In genomic region chr2:148874617-148875334, GRCm38 (mm10) we compare ENCODE assay signal across 8 mouse cellular contexts. TPM values are rescaled to one million over a fixed set of nuclear protein-coding genes. Genes with fewer than 3 reads are reported as not detected.
DNase-seq lines count a peak whose midpoint lies in the region; ATAC-seq and TF ChIP-seq lines count a peak whose summit lies in the region.

No protein-coding gene starts in this region.

- peak overlapping the region; percentile 89 for H3K9ac ChIP-seq in forebrain, embryonic 13.5 days
- H3K9ac ChIP-seq in intestine, embryonic 16.5 days (ENCODE audit: low read depth, low read length): peak overlapping the region; percentile 89
- peak overlapping the region; percentile 95 for H3K9ac ChIP-seq in lung, embryonic 15.5 days

- peaks cover 30% of the 10 kb centered on the region for H3K36me3 ChIP-seq in forebrain, embryonic 13.5 days (ENCODE audit: poor library complexity, severe bottlenecking)
- peaks cover 7% of the 10 kb centered on the region; the same call in 1 of the 2 replicates for H3K36me3 ChIP-seq in intestine, embryonic 16.5 days (ENCODE audit: control insufficient read depth, insufficient read depth, low read length)
- H3K36me3 ChIP-seq in lung, embryonic 15.5 days: peaks cover 21% of the 10 kb centered on the region

- H3K4me3 ChIP-seq in layer of hippocampus, adult 2 months: peak overlapping the region; percentile 95
- H3K4me3 ChIP-seq in forebrain, embryonic 13.5 days: peak overlapping the region; percentile 90
- peak overlapping the region; percentile 90 for H3K4me3 ChIP-seq in intestine, embryonic 16.5 days (ENCODE audit: low read length)
- peak overlapping the region; percentile 95 for H3K4me3 ChIP-seq in lung, embryonic 15.5 days

- H3K9me3 ChIP-seq in forebrain, embryonic 13.5 days (replicated peaks): no peaks in the 10 kb centered on the region
- no peaks in the 10 kb centered on the region for H3K9me3 ChIP-seq in intestine, embryonic 16.5 days (ENCODE audit: control insufficient read depth, low read length)
- H3K9me3 ChIP-seq in lung, embryonic 15.5 days: no peaks in the 10 kb centered on the region

- no peaks in the 10 kb centered on the region for H3K27me3 ChIP-seq in forebrain, embryonic 13.5 days
- H3K27me3 ChIP-seq in intestine, embryonic 16.5 days (replicated peaks; ENCODE audit: control insufficient read depth, insufficient read depth, low read length): no peaks in the 10 kb centered on the region
- no peaks in the 10 kb centered on the region for H3K27me3 ChIP-seq in lung, embryonic 15.5 days

- H3K27ac ChIP-seq in layer of hippocampus, adult 2 months: peak overlapping the region; percentile 94
- peak overlapping the region; percentile 88 for H3K27ac ChIP-seq in forebrain, embryonic 13.5 days
- peak overlapping the region; percentile 89 for H3K27ac ChIP-seq in intestine, embryonic 16.5 days (ENCODE audit: low read length)
- peak overlapping the region; percentile 97 for H3K27ac ChIP-seq in lung, embryonic 15.5 days

- peak; percentile 71 for ATAC-seq in forebrain, embryonic 13.5 days
- peak; percentile 84 for ATAC-seq in intestine, embryonic 16.5 days
- ATAC-seq in lung, embryonic 15.5 days (ENCODE audit: borderline replicate concordance, extremely low read depth, low FRiP score, low TSS enrichment): peak; percentile 55

- WGBS in forebrain, embryonic 13.5 days: 1% methylated on average over 34 of the region's 34 CpGs
- WGBS in intestine, embryonic 16.5 days: 0% methylated on average over 34 of the region's 34 CpGs
- under 1% methylated on average over 34 of the region's 34 CpGs for WGBS in lung, embryonic 15.5 days

- no peak for DNase-seq in layer of hippocampus, adult 2 months (ENCODE audit: low spot score in 2 of 2)
- DNase-seq in layer of hippocampus, postnatal 14 days (ENCODE audit: low spot score in 2 of 2): no peak
- peak; percentile 15 for DNase-seq in c-Kit-positive CD71-positive TER-119-positive erythroid progenitor cells, embryonic 14.5 days (ENCODE audit: low spot score)
- peak; percentile 89 for DNase-seq in retina, postnatal 1 day
- DNase-seq in gastrocnemius, postnatal 4 days (ENCODE audit: low spot score in 2 of 2): no peak

- no peak for TF ChIP-seq CTCF in layer of hippocampus, adult 2 months (conservative IDR thresholded peaks at IDR 0.05)

- H3K4me2 ChIP-seq in forebrain, embryonic 13.5 days: peak overlapping the region; percentile 87
- H3K4me2 ChIP-seq in intestine, embryonic 16.5 days (ENCODE audit: low read depth, low read length): peak overlapping the region; percentile 81
- H3K4me2 ChIP-seq in lung, embryonic 15.5 days: peak overlapping the region; percentile 80

- peaks cover 30% of the 10 kb centered on the region for H3K4me1 ChIP-seq in forebrain, embryonic 13.5 days
- H3K4me1 ChIP-seq in intestine, embryonic 16.5 days (ENCODE audit: control insufficient read depth, insufficient read depth, low read length): peaks cover 22% of the 10 kb centered on the region
- H3K4me1 ChIP-seq in lung, embryonic 15.5 days: peaks cover 46% of the 10 kb centered on the region

RNA-seq across cellular contexts. Expression of gene Cst3, which starts 0.7 kb away (rescaled TPM):
- total RNA-seq in layer of hippocampus, adult 2 months (2021): 1,000 to 10,000 TPM; 2,176 to 2,304 TPM
- total RNA-seq in layer of hippocampus, postnatal 14 days (2021): 1,000 to 10,000 TPM; 2,596 to 2,656 TPM
- polyA plus RNA-seq in forebrain, embryonic 13.5 days (2015; fragmentation: Nextera tagmentation; extraction: Ambion mirVana): 414 and 419 TPM in 2 replicates
- polyA plus RNA-seq in intestine, embryonic 16.5 days (2015; fragmentation: Nextera tagmentation; extraction: Ambion mirVana): 337 and 360 TPM in 2 replicates
- polyA plus RNA-seq in lung, embryonic 15.5 days (2015; fragmentation: Nextera tagmentation; extraction: Ambion mirVana): 514 and 555 TPM in 2 replicates
- 100 to 1,000 TPM; 380 to 427 TPM for total RNA-seq in gastrocnemius, postnatal 4 days (2021)

RNA-seq across cellular contexts. Expression of gene 9230104L09Rik, which starts 9.9 kb away (rescaled TPM):
- total RNA-seq in layer of hippocampus, adult 2 months (2021): not detected
- total RNA-seq in layer of hippocampus, postnatal 14 days (2021): not detected
- not detected in 2 replicates for polyA plus RNA-seq in forebrain, embryonic 13.5 days (2015; fragmentation: Nextera tagmentation; extraction: Ambion mirVana)
- polyA plus RNA-seq in intestine, embryonic 16.5 days (2015; fragmentation: Nextera tagmentation; extraction: Ambion mirVana): not detected in 2 replicates
- not detected in 2 replicates for polyA plus RNA-seq in lung, embryonic 15.5 days (2015; fragmentation: Nextera tagmentation; extraction: Ambion mirVana)
- total RNA-seq in gastrocnemius, postnatal 4 days (2021): not detected

RNA-seq across cellular contexts. Expression of gene Cst9, which starts 39.8 kb away (rescaled TPM):
- total RNA-seq in layer of hippocampus, adult 2 months (2021): not detected
- not detected for total RNA-seq in layer of hippocampus, postnatal 14 days (2021)
- polyA plus RNA-seq in forebrain, embryonic 13.5 days (2015; fragmentation: Nextera tagmentation; extraction: Ambion mirVana): not detected in 2 replicates
- not detected in 2 replicates for polyA plus RNA-seq in intestine, embryonic 16.5 days (2015; fragmentation: Nextera tagmentation; extraction: Ambion mirVana)
- polyA plus RNA-seq in lung, embryonic 15.5 days (2015; fragmentation: Nextera tagmentation; extraction: Ambion mirVana): 0.37 and 0.42 TPM in 2 replicates
- not detected for total RNA-seq in gastrocnemius, postnatal 4 days (2021)

RNA-seq across cellular contexts. Expression of gene Cst13, which starts 54.9 kb away (rescaled TPM):
- total RNA-seq in layer of hippocampus, adult 2 months (2021): not detected
- total RNA-seq in layer of hippocampus, postnatal 14 days (2021): not detected
- not detected in 2 replicates for polyA plus RNA-seq in forebrain, embryonic 13.5 days (2015; fragmentation: Nextera tagmentation; extraction: Ambion mirVana)
- not detected in 2 replicates for polyA plus RNA-seq in intestine, embryonic 16.5 days (2015; fragmentation: Nextera tagmentation; extraction: Ambion mirVana)
- polyA plus RNA-seq in lung, embryonic 15.5 days (2015; fragmentation: Nextera tagmentation; extraction: Ambion mirVana): not detected in 2 replicates
- not detected for total RNA-seq in gastrocnemius, postnatal 4 days (2021)

Comparison
In these comparisons a context has a peak if more than half of its experiments do, and no peak if none do; other contexts are left out.
1. DNase-seq: peak in c-Kit-positive CD71-positive TER-119-positive erythroid progenitor cells, embryonic 14.5 days (single experiment) and retina, postnatal 1 day (single experiment); none in layer of hippocampus, adult 2 months (0 of 2), layer of hippocampus, postnatal 14 days (0 of 2) and gastrocnemius, postnatal 4 days (0 of 2).
2. RNA of gene Cst3, which starts 0.7 kb away (total RNA-seq): 2,596 to 2,656 TPM in layer of hippocampus, postnatal 14 days and 2,176 to 2,304 TPM in layer of hippocampus, adult 2 months; 380 to 427 TPM in gastrocnemius, postnatal 4 days; every median in the first group is over 4 times any median in the second.
3. Peak in every context shown above with its lines, with median percentiles within 50 percentile points of each other: H3K27ac ChIP-seq, H3K4me3 ChIP-seq, ATAC-seq, H3K4me2 ChIP-seq and H3K9ac ChIP-seq.